Mouse (Mus musculus) brain, embryonic 14.5 days (tissue): ENCODE measurements around the gene Dld.

ENCODE experiments used
- CTCF ChIP-seq: fragments of 200-500 bp; IDR thresholded peaks from 2 replicates; pipeline ENCODE4 v1.5.1; 2012; ENCODE audit warnings: inconsistent platforms, mild to moderate bottlenecking, moderate library complexity, borderline replicate concordance; ENCODE audit not compliant: insufficient read depth, insufficient read length; ENCODE audit errors: extremely low read depth
- POLR2A ChIP-seq: fragments of 200-500 bp; IDR thresholded peaks from 2 replicates; pipeline ENCODE4 v1.6.1; 2012; ENCODE audit warnings: mild to moderate bottlenecking, inconsistent platforms, borderline replicate concordance; ENCODE audit not compliant: poor library complexity, insufficient read depth, insufficient read length, severe bottlenecking; ENCODE audit errors: extremely low read depth

DNA sequence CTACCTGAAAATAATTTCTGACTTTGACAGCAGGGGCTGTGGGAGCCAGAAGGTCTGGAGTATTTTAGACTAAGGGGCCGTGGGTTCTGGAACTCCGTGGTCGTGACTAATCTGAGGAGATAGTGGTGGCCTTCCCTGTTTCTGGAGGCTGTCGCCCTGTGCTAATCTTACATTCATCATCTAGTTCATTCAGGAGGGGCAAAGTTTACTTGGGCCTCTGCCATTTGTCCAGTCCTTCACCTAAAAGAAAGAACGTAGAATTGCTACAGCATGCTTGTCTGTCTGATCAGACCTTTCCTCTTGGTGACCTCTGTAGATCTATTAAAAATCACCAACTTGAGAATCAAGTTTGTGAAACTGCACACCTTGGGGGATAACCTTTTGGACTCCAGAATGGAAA lies 69.0 kb downstream of the Dld start:
- no peak for TF ChIP-seq CTCF
- TF ChIP-seq POLR2A, result no peak
